Mouse (Mus musculus) G1E (cell line): ENCODE results near the gene Azin2. TPM values are rescaled to one million over a fixed set of nuclear protein-coding genes. Genes with fewer than 3 reads are reported as not detected.

ENCODE experiments used
- ATAC-seq: 2 replicates; pipeline ENCODE4 v1.8.0; 2016; ENCODE audit warnings: mild to moderate bottlenecking; ENCODE audit not compliant: insufficient number of reproducible peaks, poor library complexity, low FRiP score, severe bottlenecking; ENCODE audit errors: extremely low read depth
- DNase-seq: peaks from one replicate; pipeline ENCODE4 v3.0.0; 2012; ENCODE audit warnings: low spot score
- H3K27me3 ChIP-seq: 2 replicates; pipeline ENCODE4 v1.6.1; 2012; ENCODE audit warnings: mild to moderate bottlenecking, low read length, inconsistent platforms; ENCODE audit not compliant: insufficient read depth
- H3K36me3 ChIP-seq: replicated peaks from 2 replicates; pipeline ENCODE3; 2012; ENCODE audit warnings: mild to moderate bottlenecking, inconsistent platforms
- H3K4me1 ChIP-seq: 2 replicates; pipeline ENCODE4 v1.6.1; 2012; ENCODE audit warnings: low read depth, low read length, inconsistent platforms, mixed read lengths; ENCODE audit not compliant: insufficient read depth
- H3K4me3 ChIP-seq: 2 replicates; pipeline ENCODE4 v1.5.1; 2012; ENCODE audit warnings: low read depth, mild to moderate bottlenecking, inconsistent platforms, low read length, moderate library complexity, mixed read lengths
- H3K9me3 ChIP-seq: replicated peaks from 2 replicates; pipeline ENCODE4 v1.6.1; 2012; ENCODE audit warnings: inconsistent platforms
- CTCF ChIP-seq: IDR thresholded peaks from 2 replicates; pipeline ENCODE4 v1.5.1; 2012; ENCODE audit warnings: low read depth, low read length, inconsistent platforms, mixed read lengths
- GATA1 ChIP-seq: IDR thresholded peaks from 2 replicates; pipeline ENCODE4 v1.6.1; 2012; ENCODE audit warnings: borderline replicate concordance, low read length, inconsistent platforms, mixed read lengths
- GATA2 ChIP-seq: IDR thresholded peaks from 2 replicates; pipeline ENCODE4 v1.6.1; 2012; ENCODE audit warnings: low read depth, low read length, inconsistent platforms, borderline replicate concordance
- POLR2AphosphoS5 ChIP-seq: IDR thresholded peaks from 2 replicates; pipeline ENCODE4 v1.6.1; 2012; ENCODE audit warnings: low read depth, low read length, inconsistent platforms; ENCODE audit not compliant: insufficient replicate concordance
- TAL1 ChIP-seq: conservative IDR thresholded peaks from 2 replicates; pipeline ENCODE4 v1.6.1; 2012; ENCODE audit warnings: low read depth, low read length, inconsistent platforms, mixed read lengths
- polyA plus RNA-seq: library from polyadenylated mRNA; stranded (reverse); fragments of >175 nt; gene quantifications from 2 replicates; pipeline ENCODE4 v1.2.3, GENCODE M21; 2012
- total RNA-seq, 2 experiments: library from RNA; stranded (forward) in 1 of 2; stranded (reverse) in 1 of 2; fragments of 200-1000 nt in 1 of 2; fragments of >200 nt in 1 of 2; fragmentation: Nextera tagmentation in 1 of 2; gene quantifications; 2 replicates each; pipeline ENCODE4 v1.2.3; 2014 to 2017

The Azin2 gene
- total and polyA plus RNA-seq, 3 experiments = not detected

GRCm38 (mm10) chr4:128899332-128899731 is 62.9 kb downstream of the Azin2 start:
- DNase-seq (no peak), ATAC-seq (no peak)
- H3K4me3 ChIP-seq = no peak overlapping the region
- TF ChIP-seq TAL1 (no peak), GATA1 (no peak), GATA2 (no peak), POLR2AphosphoS5 (no peak), CTCF (no peak)
- no peaks in the 10 kb centered on the region for H3K36me3 ChIP-seq
- no peaks in the 10 kb centered on the region for H3K9me3 ChIP-seq
- H3K27me3 ChIP-seq = peaks cover 3% of the 10 kb centered on the region; the same call in 1 of the 2 replicates
- H3K4me1 ChIP-seq = no peaks in the 10 kb centered on the region

DNA sequence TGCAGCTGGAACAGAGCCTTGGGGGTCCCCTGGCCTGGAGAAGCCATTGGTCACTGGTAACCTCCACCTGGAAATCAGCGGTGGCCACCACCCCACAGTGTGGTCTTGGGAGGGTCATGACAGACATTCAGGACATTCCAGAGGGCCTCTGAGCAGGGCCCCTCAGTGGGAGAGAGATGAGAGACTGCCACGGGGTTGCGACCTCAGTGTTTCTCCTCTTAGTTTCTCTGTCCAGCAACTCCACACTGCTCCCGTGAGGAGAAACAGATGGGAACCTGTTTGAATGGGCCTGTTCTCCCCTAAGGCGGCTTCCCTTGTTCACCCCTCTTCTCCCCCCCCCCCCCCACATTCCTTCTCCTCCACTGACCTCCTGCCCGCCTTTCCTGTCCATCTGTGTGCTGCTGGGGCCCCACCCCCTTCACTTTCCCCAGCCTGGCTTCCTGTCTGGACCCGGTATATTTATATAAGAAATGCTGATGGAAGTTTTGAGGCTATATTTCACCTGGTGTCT is 64.3 kb downstream of the Azin2 start:
- H3K36me3 ChIP-seq = no peaks in the 10 kb centered on the region
- H3K27me3 ChIP-seq = peaks cover 3% of the 10 kb centered on the region; the same call in 1 of the 2 replicates
- H3K9me3 ChIP-seq = no peaks in the 10 kb centered on the region
- no peak overlapping the region for H3K4me3 ChIP-seq
- DNase-seq (no peak), ATAC-seq (no peak)
- no peaks in the 10 kb centered on the region for H3K4me1 ChIP-seq
- no peak for TF ChIP-seq TAL1
- no peak for TF ChIP-seq GATA2
- no peak for TF ChIP-seq POLR2AphosphoS5
- no peak for TF ChIP-seq CTCF
- TF ChIP-seq GATA1 = no peak

GRCm38 (mm10) chr4:128896667-128897066 is 65.6 kb downstream of the Azin2 start:
- Histone ChIP-seq H3K36me3 (no peaks in the 10 kb centered on the region), H3K4me3 (no peak overlapping the region)

GRCm38 (mm10) chr4:128895841-128896240 is 66.4 kb downstream of the Azin2 start:
- Histone ChIP-seq H3K36me3 (no peaks in the 10 kb centered on the region), H3K4me3 (no peak overlapping the region), H3K27me3 (peaks cover 3% of the 10 kb centered on the region; the same call in 1 of the 2 replicates), H3K4me1 (no peaks in the 10 kb centered on the region), H3K9me3 (no peaks in the 10 kb centered on the region)
- ATAC-seq (no peak), DNase-seq (no peak)
- TF ChIP-seq GATA1 = no peak
- TF ChIP-seq CTCF = no peak
- no peak for TF ChIP-seq GATA2
- no peak for TF ChIP-seq POLR2AphosphoS5
- no peak for TF ChIP-seq TAL1

More at GRCm38 (mm10) chr4:128896667-128897066, 65.6 kb downstream of the Azin2 start:
- no peaks in the 10 kb centered on the region for H3K9me3 ChIP-seq
- DNase-seq (no peak), ATAC-seq (no peak)
- TF ChIP-seq TAL1 = no peak
- no peak for TF ChIP-seq GATA2
- no peak for TF ChIP-seq GATA1
- no peak for TF ChIP-seq CTCF
- TF ChIP-seq POLR2AphosphoS5 = no peak
- H3K27me3 ChIP-seq = peaks cover 3% of the 10 kb centered on the region; the same call in 1 of the 2 replicates
- no peaks in the 10 kb centered on the region for H3K4me1 ChIP-seq

DNA sequence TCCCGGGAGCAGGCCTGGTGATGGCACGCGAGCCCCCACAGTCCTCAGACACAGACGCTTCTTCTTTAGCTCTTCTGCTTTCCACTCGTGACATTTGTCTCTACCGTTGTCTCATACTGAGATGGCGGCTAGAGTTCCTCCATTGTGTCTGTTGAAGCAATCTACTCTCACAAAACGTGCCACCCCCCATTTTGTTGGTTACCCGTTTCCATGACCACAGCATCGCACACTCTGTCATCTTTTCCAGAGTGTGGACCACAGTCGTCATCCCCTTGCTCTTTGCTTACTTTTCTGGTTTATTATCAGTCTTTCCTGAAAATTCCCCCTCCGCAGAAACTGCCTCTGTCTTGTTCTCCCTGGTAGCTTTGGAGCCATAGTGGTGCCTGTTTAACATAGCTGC is 68.1 kb downstream of the Azin2 start:
- H3K36me3 ChIP-seq = no peaks in the 10 kb centered on the region
- TF ChIP-seq GATA1 (no peak), TAL1 (no peak), GATA2 (no peak), POLR2AphosphoS5 (no peak), CTCF (no peak)
- peaks cover 3% of the 10 kb centered on the region; the same call in 1 of the 2 replicates for H3K27me3 ChIP-seq
- no peaks in the 10 kb centered on the region for H3K4me1 ChIP-seq
- DNase-seq (no peak), ATAC-seq (no peak)
- H3K9me3 ChIP-seq = no peaks in the 10 kb centered on the region
- no peak overlapping the region for H3K4me3 ChIP-seq

DNA sequence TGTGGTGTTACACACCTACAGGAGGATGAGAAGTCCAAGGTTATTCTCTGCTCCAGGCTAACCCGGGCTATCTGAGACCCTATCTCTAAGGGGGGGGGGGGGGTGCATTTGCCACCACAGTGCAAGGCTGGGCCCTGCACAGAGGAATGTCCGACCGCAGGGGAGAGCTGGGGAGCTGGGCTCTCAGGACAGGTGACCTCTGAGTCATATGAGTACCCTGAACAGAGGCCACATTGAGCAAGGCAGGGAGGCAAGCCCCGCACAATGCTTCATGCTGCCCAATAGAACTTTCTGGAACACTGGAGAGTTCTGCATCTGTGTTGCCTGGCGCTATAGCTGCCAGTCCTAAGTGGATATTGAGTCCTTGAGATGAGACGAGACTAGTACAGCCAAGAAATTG is 70.1 kb downstream of the Azin2 start:
- ATAC-seq (no peak), DNase-seq (no peak)
- no peaks in the 10 kb centered on the region for H3K9me3 ChIP-seq
- TF ChIP-seq GATA2 = no peak
- TF ChIP-seq POLR2AphosphoS5 = no peak
- TF ChIP-seq CTCF = no peak
- no peak for TF ChIP-seq GATA1
- TF ChIP-seq TAL1 = no peak
- H3K4me3 ChIP-seq = no peak overlapping the region
- no peaks in the 10 kb centered on the region for H3K36me3 ChIP-seq
- peaks cover 3% of the 10 kb centered on the region; the same call in 1 of the 2 replicates for H3K27me3 ChIP-seq
- H3K4me1 ChIP-seq = no peaks in the 10 kb centered on the region

- TF ChIP-seq POLR2AphosphoS5 (no peak), TAL1 (no peak), GATA1 (no peak)
- H3K4me3 ChIP-seq = no peak overlapping the region
- no peaks in the 10 kb centered on the region for H3K4me1 ChIP-seq
- H3K36me3 ChIP-seq = no peaks in the 10 kb centered on the region
- H3K9me3 ChIP-seq = no peaks in the 10 kb centered on the region
- H3K27me3 ChIP-seq = peaks cover 2% of the 10 kb centered on the region; the same call in 1 of the 2 replicates
- ATAC-seq = no peak
- no peak for DNase-seq
Observed at GRCm38 (mm10) chr4:128891746-128892145, 70.5 kb downstream of the Azin2 start.
